Mouse (Mus musculus): ENCODE measurements around the gene Mxd4.

The Mxd4 gene

DNA sequence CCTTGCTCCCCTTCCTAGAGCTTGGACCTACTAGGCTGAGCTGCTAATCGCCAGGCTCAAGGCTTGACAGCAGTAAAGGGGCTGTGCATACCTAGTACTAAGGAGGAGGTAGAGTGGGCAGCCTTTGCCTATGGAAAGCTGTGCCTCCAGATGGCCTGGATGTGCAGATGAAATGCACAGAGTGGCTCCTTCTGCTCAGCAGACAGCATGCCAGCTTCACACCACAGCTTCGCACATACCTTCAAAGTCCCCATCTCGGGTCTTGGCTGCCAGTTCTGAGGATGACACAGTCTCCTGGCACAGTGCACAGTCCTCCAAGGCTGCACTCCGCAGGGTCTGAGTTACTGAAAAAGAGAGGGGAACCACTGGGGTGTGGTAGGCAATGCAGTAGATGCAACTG, 9.7 kb upstream of the Mxd4 start:
- DNase-seq (ENCODE audit: low read depth, low spot score): no peak

DNA sequence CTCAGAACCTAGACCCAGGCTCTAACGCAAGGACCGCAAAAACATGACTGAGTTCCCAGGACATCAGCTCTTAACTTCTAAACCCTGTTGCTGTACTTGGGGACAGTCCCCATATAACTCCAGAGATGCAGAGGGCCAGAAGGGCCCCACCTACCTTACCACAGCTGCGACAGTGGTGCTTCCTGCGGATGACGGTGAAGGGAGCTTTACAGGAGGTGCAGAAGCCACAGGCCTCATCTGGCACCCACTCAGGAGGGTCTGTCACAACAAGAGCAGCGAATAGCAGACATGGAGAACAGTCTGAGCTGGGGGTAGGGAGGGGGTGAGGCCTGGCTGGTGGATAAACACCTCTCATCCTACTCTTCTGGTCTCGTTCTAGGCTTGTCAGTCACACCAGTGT, 8.9 kb upstream of the Mxd4 start:
- DNase-seq (ENCODE audit: low read depth, low spot score): no peak

DNA sequence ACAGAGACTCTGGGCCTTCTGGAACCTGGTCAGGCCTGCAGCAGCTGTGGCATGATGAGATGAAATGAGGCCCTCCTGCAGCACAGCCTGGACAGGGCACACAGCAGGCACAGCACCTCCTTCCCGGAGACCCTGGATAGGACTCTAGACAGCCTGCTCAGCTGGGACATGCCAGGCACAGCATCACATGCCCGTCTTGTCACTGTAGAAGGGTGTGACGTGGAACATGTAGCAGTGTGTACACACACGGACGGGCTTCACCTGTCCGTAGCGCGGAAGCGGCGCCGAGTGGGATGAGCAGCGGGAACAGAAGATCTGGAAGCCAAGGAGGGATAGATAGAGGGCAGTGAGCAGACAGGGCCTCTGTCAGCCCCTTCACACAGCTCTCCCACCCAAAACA, 8.3 kb upstream of the Mxd4 start:
- no peak for DNase-seq (ENCODE audit: low read depth, low spot score)

- DNase-seq (ENCODE audit: low read depth, low spot score): no peak
These were observed 7.6 kb upstream of the Mxd4 start for GRCm38 (mm10) chr5:34194975-34195662.

GRCm38 (mm10) chr5:34194426-34194825, 6.9 kb upstream of the Mxd4 start:
- no peak for DNase-seq (ENCODE audit: low read depth, low spot score)

- no peak for DNase-seq (ENCODE audit: low read depth, low spot score)
These were observed 4.3 kb upstream of the Mxd4 start for GRCm38 (mm10) chr5:34191843-34192242.

DNA sequence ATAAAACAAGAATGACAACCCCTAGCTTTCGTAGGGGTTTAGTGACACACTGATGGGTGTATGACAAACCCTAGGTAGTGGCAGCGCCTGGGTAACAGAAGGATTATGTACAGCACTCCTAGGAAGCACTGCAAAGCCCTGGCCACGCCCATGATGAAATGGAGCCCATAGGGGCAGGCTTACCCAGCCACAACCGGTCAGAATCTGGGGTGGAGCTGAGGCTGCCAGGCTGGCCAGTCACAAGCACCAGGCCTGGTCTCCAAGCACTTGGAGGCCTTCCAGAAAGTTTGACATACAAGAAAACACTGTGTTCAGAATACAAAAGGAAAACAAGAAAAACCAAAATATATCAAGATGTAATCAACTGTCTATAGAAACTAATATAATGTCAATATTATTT, 3.5 kb upstream of the Mxd4 start:
- no peak for DNase-seq (ENCODE audit: low read depth, low spot score)

DNA sequence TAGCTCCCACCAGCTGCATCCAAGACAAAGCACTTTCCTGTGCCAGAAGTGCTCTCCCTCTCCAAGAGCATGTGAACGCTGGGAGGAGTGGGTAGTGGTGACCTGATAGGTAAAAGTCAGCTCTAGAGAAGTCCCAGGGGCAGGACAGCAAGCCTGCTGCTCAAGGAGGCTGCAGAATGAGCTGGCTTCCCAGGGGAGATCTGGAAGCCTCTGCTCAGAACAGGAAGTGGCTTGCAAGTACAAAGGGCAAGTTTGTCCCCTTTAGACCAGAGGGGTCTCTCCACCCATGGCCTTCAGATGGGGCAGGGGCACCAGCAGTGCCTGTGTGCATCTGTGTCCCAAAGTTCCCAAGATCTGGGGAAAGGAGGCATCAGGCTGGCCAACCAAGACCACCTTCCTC, 2.0 kb upstream of the Mxd4 start:
- DNase-seq (ENCODE audit: low read depth, low spot score): no peak

GRCm38 (mm10) chr5:34188856-34189255, 1.3 kb upstream of the Mxd4 start:
- DNase-seq (ENCODE audit: low read depth, low spot score): no peak

- no peak for DNase-seq (ENCODE audit: low read depth, low spot score)
These were observed 544 bp downstream of the Mxd4 start for GRCm38 (mm10) chr5:34186961-34187391.

DNA sequence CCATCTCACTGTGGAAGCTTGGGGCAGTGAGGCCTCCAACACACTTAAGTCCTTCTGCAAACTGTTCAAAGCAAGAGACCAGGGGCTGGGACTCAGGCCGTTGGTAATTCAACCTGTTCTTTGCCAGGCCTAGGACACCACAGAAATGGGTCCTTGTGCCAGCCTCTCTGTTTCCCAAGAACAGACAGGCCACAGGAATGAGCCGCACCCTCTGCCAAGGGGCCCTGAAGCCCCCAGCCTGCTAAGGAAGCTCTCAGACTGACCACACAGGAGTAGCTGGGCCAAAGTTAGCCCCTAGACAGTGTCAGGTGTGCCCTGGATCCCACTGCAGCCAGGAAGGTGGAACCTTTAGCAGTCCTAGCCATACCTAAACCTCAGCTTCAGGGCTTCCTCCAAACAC, 1.1 kb downstream of the Mxd4 start:
- no peak for DNase-seq (ENCODE audit: low read depth, low spot score)

DNA sequence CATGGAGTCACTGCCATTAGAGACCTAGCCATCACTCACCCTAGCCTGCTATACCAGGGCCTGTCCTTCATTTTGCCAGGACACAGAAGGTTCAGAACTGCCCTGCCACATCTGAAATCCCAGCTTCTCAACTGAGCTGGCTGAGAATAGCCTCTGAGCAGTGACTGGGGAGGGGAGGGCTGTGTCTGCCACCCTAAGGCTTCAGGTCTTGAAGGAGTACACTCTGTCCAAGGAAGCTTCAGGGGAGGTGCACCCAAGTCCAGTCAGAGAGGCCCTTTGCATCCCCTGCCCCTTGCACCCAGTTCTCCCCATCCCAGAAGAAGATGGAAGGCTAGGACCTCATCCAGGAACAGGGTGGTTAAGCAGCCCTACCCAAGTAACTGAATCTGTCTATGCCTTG, 1.7 kb downstream of the Mxd4 start:
- no peak for DNase-seq (ENCODE audit: low read depth, low spot score)

- DNase-seq (ENCODE audit: low read depth, low spot score): no peak
These were observed 2.4 kb downstream of the Mxd4 start for GRCm38 (mm10) chr5:34185051-34185580.

- no peak for DNase-seq (ENCODE audit: low read depth, low spot score)
These were observed 3.5 kb downstream of the Mxd4 start for GRCm38 (mm10) chr5:34183976-34184375.

DNA sequence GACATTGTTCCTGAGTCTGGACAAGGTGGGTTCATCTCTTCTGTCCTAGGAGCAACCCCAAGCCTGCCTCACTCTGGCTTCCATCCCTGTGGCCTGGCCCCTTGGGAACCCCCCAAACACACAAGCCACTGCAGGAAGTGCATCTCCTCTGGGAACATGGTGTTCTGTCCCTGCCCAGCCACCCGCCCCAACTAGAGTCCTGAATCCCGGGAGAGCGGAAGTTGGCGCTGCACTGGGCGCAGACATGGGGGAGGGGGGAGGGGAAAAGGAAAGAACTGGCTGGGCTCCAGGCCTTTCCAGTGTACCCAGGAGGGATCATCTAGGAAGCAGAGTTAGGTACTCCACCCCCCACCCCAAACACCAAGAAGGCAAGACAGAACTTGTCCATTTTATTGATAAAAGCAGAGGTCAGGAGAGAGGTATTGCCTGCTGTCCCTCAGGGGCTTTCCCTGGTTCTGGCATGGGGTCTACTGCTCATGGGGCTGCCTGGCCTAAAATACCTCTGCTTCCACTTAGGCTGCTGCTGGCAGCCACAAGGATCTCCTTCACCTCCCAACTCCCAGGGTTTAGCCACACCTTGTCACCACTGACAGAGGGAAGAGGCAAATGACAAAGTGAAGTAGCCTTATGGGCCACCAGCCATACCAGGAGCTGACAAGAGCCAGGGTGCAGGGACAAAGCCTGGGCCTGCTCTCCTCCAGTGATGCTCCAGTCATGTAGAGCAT, 4.2 kb downstream of the Mxd4 start:
- DNase-seq (ENCODE audit: low read depth, low spot score): no peak

GRCm38 (mm10) chr5:34182486-34182885, 5.0 kb downstream of the Mxd4 start:
- no peak for DNase-seq (ENCODE audit: low read depth, low spot score)

GRCm38 (mm10) chr5:34177821-34178220, 9.7 kb downstream of the Mxd4 start:
- DNase-seq (ENCODE audit: low read depth, low spot score): no peak

DNA sequence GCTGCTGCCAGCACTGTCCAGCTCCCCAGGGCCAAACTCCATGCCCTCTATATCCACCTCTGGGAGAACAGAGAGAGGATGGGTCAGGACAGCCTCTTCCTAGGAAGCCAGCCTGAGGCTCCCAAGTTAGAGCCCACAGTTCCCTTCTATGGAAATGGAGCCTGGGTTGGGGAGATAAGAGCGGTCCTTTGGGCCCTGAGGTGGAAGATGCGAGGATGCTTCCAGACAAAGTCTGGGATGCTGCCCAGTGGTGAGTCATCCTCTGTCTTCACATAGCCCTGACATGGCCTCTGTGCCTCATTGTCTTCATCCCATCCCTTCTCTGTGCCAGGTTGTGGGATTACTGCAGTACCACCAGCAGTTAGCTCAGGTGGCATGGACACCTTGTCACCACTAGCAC, 10.4 kb downstream of the Mxd4 start:
- DNase-seq (ENCODE audit: low read depth, low spot score): no peak

- no peak for DNase-seq (ENCODE audit: low read depth, low spot score)
These were observed 10.8 kb downstream of the Mxd4 start for GRCm38 (mm10) chr5:34176691-34177090.

- DNase-seq (ENCODE audit: low read depth, low spot score): no peak
These were observed 12.2 kb downstream of the Mxd4 start for GRCm38 (mm10) chr5:34175403-34175694.

DNA sequence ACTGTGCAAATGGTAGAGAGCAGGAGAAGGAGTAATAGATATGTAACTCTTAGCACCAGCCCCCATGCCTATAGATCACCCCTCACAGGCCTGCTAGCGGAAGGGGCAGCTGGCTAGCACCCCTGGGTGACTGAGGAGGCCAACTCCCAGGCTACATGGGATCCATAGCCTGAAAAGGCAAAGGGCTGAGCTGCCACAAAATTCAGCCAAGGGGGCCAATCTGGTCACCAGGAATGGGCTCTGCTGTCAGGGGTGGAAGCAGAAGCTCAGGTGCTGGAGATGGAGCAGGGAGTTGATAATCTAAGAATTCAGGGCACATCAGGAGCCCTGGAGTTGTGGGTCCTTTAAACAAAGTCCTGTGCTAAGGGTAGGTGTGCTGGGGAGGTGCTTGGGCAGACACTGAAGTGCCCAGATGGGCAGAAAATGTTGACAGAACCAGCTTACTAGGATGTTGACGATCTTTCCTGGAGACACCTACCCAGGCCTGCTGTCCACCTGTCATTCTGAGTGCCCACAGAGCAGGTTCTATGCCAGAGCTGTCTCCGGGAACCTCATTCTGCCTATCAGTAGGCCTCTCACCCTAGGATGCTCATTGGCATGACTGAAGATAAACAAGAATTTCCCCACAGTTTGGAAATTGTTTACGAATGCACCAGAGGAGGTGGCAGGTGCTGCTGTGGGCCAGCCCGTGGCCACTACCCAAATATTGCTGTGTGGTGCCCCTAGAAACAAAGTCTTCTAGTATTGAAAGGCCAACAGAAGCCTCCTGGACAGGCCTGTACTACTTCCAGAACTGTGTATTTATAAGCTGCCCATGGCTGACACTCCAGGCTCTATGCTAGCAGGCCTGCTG, 12.7 kb downstream of the Mxd4 start:
- no peak for DNase-seq (ENCODE audit: low read depth, low spot score)

DNA sequence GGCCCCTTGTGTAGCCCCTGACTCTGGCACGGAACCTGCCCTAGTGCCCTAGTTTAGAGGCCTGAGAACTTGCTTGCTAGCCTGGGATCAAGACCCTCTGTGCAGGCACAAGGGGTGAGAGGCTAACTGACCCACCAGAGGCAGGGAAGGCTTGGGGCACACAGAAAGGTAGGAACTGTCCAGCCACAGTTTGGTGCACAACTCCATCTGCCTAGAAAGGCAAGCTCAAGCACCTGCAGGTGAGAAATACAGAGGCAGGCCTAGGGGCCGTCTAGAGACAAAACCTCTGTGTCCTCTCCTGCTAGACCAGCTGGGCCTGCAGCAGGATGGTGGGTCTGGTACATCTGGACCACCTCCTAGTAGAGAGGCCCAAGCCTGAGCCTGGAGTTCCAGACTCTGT, 13.5 kb downstream of the Mxd4 start:
- DNase-seq (ENCODE audit: low read depth, low spot score): no peak
